Mouse (Mus musculus) forebrain, postnatal 0 days (tissue): ENCODE data around the gene C1qb. TPM values are rescaled to one million over a fixed set of nuclear protein-coding genes. Genes with fewer than 3 reads are reported as not detected.

ENCODE experiments used
- ATAC-seq: fragments of 200-750 bp; cut with Nextera tagmentation; 2 replicates; pipeline ENCODE4 v1.8.0; 2017; ENCODE audit warnings: mild to moderate bottlenecking, moderate library complexity
- DNase-seq: peaks from one replicate; pipeline ENCODE4 v3.0.0-alpha.2; 2015
- H3K27ac ChIP-seq: fragments of 300-500 bp; sonication (generic); 2 replicates; pipeline ENCODE4 v1.5.1; 2014; ENCODE audit warnings: low read depth, mild to moderate bottlenecking, antibody characterized with exemption, low read length, moderate library complexity, mixed read lengths
- H3K27me3 ChIP-seq: fragments of 300-500 bp; sonication (generic); 2 replicates; pipeline ENCODE4 v1.6.1; 2014; ENCODE audit warnings: mild to moderate bottlenecking, low read length, mixed read lengths; ENCODE audit not compliant: insufficient read depth
- H3K36me3 ChIP-seq: fragments of 300-500 bp; sonication (generic); 2 replicates; pipeline ENCODE4 v1.6.1; 2014; ENCODE audit warnings: mild to moderate bottlenecking, moderate library complexity; ENCODE audit not compliant: insufficient read depth
- H3K4me1 ChIP-seq: fragments of 300-500 bp; sonication (generic); 2 replicates; pipeline ENCODE4 v1.6.1; 2014; ENCODE audit warnings: antibody characterized with exemption; ENCODE audit not compliant: insufficient read depth
- H3K4me2 ChIP-seq: fragments of 300-500 bp; sonication (generic); 2 replicates; pipeline ENCODE4 v1.6.1; 2014; ENCODE audit warnings: low read depth, mild to moderate bottlenecking, moderate library complexity
- H3K4me3 ChIP-seq: fragments of 300-500 bp; sonication (generic); 2 replicates; pipeline ENCODE4 v1.5.1; 2014; ENCODE audit warnings: low read depth, low read length, mixed read lengths
- H3K9ac ChIP-seq: fragments of 300-500 bp; sonication (generic); 2 replicates; pipeline ENCODE4 v1.6.1; 2014; ENCODE audit warnings: mild to moderate bottlenecking
- H3K9me3 ChIP-seq: fragments of 300-500 bp; sonication (generic); 2 replicates; pipeline ENCODE4 v1.6.1; 2016; ENCODE audit warnings: low read length
- CTCF ChIP-seq: sonication (generic); IDR thresholded peaks from 2 replicates; pipeline ENCODE4 v1.5.1; 2016; ENCODE audit warnings: antibody characterized with exemption, control low read depth, low read depth
- WGBS: fragments of 180-500 bp; shearing (Covaris S2); extraction: QIAGEN DNeasy Blood & Tissue Kit; methylation state at CpG from one replicate; pipeline ENCODE4 v1.1.7; 2014; 5-methylcytosine and 5-hydroxymethylcytosine counted together
- polyA plus RNA-seq: library from polyadenylated mRNA; unstranded; fragments of >200 nt; fragmentation: Nextera tagmentation; extraction: Ambion mirVana; gene quantifications from 2 replicates; pipeline ENCODE4 v1.2.1, GENCODE M21; 2015
- total RNA-seq: library from RNA; depleted of rRNA; stranded (reverse); fragments of >200 nt; gene quantifications from 2 replicates; pipeline ENCODE4 v1.2.3, GENCODE M21; 2014; rRNA removed

C1qb gene
- total and polyA plus RNA-seq, 2 experiments from 2014 or later = 57.1 to 67.4 TPM

GRCm38 (mm10) chr4:136832559-136833232 lies 53.3 kb downstream of the C1qb start:
- ATAC-seq = no peak
- no peak for TF ChIP-seq CTCF
- Histone ChIP-seq H3K9me3 (no peaks in the 10 kb centered on the region), H3K4me2 (no peak overlapping the region), H3K27me3 (no peaks in the 10 kb centered on the region), H3K27ac (no peak overlapping the region), H3K4me3 (no peak overlapping the region), H3K4me1 (peaks cover 19% of the 10 kb centered on the region), H3K9ac (no peak overlapping the region), H3K36me3 (no peaks in the 10 kb centered on the region)
- 68% methylated on average over 16 of the region's 16 CpGs for WGBS
- DNase-seq = no peak

DNA sequence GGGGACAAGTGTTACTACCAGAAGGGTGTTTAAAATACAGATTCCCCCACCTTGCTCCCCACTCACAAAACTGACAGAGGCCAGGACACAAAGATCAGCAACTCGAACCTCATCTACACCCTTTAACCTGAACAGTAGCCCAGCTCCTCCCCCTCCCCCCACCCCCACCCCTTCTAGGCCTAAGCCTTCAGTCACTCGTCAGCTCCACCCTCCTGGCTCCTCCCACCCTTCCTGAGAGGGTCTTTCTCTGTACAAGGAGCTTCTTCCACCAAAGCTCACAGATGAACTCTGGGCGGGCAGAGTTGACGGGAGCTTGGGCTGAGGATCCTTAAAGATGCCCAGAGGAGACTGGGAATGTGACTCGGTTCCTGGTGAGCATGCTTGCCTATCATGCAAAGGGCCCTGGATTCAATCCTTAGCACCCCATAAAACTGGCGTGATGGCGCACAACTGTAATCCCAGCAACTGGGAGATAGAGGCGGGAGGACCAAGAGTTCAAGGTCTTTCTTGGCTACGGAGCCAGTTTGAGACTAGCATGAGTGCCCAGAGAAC lies 55.6 kb downstream of the C1qb start:
- no peak for TF ChIP-seq CTCF
- ATAC-seq (no peak), DNase-seq (no peak)
- H3K36me3 ChIP-seq = no peaks in the 10 kb centered on the region
- H3K9me3 ChIP-seq = no peaks in the 10 kb centered on the region
- H3K4me2 ChIP-seq = no peak overlapping the region
- H3K27me3 ChIP-seq = no peaks in the 10 kb centered on the region
- H3K4me3 ChIP-seq = no peak overlapping the region
- H3K4me1 ChIP-seq = peaks cover 19% of the 10 kb centered on the region
- WGBS = 60% methylated on average over 9 of the region's 9 CpGs
- H3K27ac ChIP-seq = no peak overlapping the region
- H3K9ac ChIP-seq = no peak overlapping the region

Other genes starting within 250 kb of the C1qb start
- 79.9 and 85.6 TPM in 2 replicates for gene Ephb2, start 50.2 kb downstream of the C1qb start, total RNA-seq
- gene Ephb2, start 50.2 kb downstream of the C1qb start, polyA plus RNA-seq = 9.2 and 10.8 TPM in 2 replicates
- 61.9 and 64.6 TPM in 2 replicates for gene C1qc, start 6.9 kb upstream of the C1qb start, total RNA-seq
- gene C1qc, start 6.9 kb upstream of the C1qb start, polyA plus RNA-seq = 46.1 and 49.3 TPM in 2 replicates
- 47.7 and 53.1 TPM in 2 replicates for gene C1qa, start 12.6 kb upstream of the C1qb start, total RNA-seq
- gene C1qa, start 12.6 kb upstream of the C1qb start, polyA plus RNA-seq = 42.2 and 43.5 TPM in 2 replicates
- gene Epha8, start 70.6 kb upstream of the C1qb start, total RNA-seq = 20.5 and 23.9 TPM in 2 replicates
- 6.6 and 9.5 TPM in 2 replicates for gene Epha8, start 70.6 kb upstream of the C1qb start, polyA plus RNA-seq
- gene Zbtb40, start 162.6 kb upstream of the C1qb start, total RNA-seq = 6.2 and 6.8 TPM in 2 replicates
- 0.58 and 0.87 TPM in 2 replicates for gene Zbtb40, start 162.6 kb upstream of the C1qb start, polyA plus RNA-seq